Mouse (Mus musculus) hindbrain, embryonic 12.5 days (tissue): Measurements from ENCODE around the gene Fosl2. TPM values are rescaled to one million over a fixed set of nuclear protein-coding genes. Genes with fewer than 3 reads are reported as not detected.

Source experiments
- ATAC-seq: fragments of 200-750 bp; cut with Nextera tagmentation; 2 replicates; pipeline ENCODE4 v1.8.0; 2017; ENCODE audit warnings: moderate TSS enrichment; ENCODE audit not compliant: low FRiP score
- H3K27ac ChIP-seq: fragments of 300-500 bp; sonication (generic); 2 replicates; pipeline ENCODE4 v1.5.1; 2016; ENCODE audit warnings: mild to moderate bottlenecking
- H3K27me3 ChIP-seq: fragments of 300-500 bp; sonication (generic); 2 replicates; pipeline ENCODE4 v1.6.1; 2016; ENCODE audit warnings: mild to moderate bottlenecking
- H3K36me3 ChIP-seq: fragments of 300-500 bp; sonication (generic); 2 replicates; pipeline ENCODE4 v1.6.1; 2016; ENCODE audit warnings: mild to moderate bottlenecking
- H3K4me1 ChIP-seq: fragments of 300-500 bp; sonication (generic); 2 replicates; pipeline ENCODE4 v1.6.1; 2016
- H3K4me2 ChIP-seq: fragments of 300-500 bp; sonication (generic); replicated peaks from 2 replicates; pipeline ENCODE4 v1.6.1; 2016; ENCODE audit warnings: mild to moderate bottlenecking
- H3K4me3 ChIP-seq: fragments of 300-500 bp; sonication (generic); 2 replicates; pipeline ENCODE4 v1.5.1; 2016; ENCODE audit warnings: mild to moderate bottlenecking
- H3K9ac ChIP-seq: fragments of 300-500 bp; sonication (generic); 2 replicates; pipeline ENCODE4 v1.6.1; 2016; ENCODE audit warnings: mild to moderate bottlenecking, moderate library complexity
- H3K9me3 ChIP-seq: fragments of 300-500 bp; sonication (generic); replicated peaks from 2 replicates; pipeline ENCODE4 v1.6.1; 2016; ENCODE audit warnings: mild to moderate bottlenecking
- whole genome bisulfite sequencing: fragments of 180-500 bp; shearing (Covaris S2); methylation state at CpG from one replicate; pipeline ENCODE4 v1.1.7; 2016; 5-methylcytosine and 5-hydroxymethylcytosine counted together
- polyA plus RNA-seq: library from polyadenylated mRNA; unstranded; fragments of >200 nt; fragmentation: Nextera tagmentation; extraction: Ambion mirVana; gene quantifications from 2 replicates; pipeline ENCODE4 v1.2.1, GENCODE M21; 2016

Fosl2 gene
- polyA plus RNA-seq, 1 experiment from 2014 or later = 1.0 TPM

DNA sequence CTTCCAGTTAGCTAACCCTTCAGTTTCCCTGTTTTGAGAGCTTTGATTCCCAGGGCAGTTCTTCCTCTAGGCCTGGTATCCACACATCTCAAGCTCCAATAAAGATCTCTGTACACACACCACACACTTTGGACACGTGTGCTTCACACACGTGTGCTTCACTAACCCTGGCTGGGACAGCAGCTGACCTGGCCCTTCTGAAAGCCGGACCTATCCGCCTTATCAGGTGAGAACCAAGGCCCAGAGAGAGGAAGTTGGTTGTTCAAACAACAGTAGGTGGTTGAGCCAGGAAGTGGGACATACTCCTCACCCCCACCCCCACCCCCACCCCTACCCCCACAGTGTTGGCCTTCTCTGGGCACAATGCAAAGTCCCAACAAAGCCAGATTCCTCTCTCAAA lies 24.9 kb upstream of the Fosl2 start:
- no peak overlapping the region for H3K27ac ChIP-seq
- H3K4me3 ChIP-seq = no peak overlapping the region
- no peaks in the 10 kb centered on the region for H3K36me3 ChIP-seq
- no peak for ATAC-seq
- H3K9ac ChIP-seq = no peak overlapping the region
- no peaks in the 10 kb centered on the region for H3K4me1 ChIP-seq
- no peak overlapping the region for H3K4me2 ChIP-seq
- no peaks in the 10 kb centered on the region for H3K9me3 ChIP-seq
- 82% methylated on average over 4 of the region's 4 CpGs for WGBS
- no peaks in the 10 kb centered on the region for H3K27me3 ChIP-seq

DNA sequence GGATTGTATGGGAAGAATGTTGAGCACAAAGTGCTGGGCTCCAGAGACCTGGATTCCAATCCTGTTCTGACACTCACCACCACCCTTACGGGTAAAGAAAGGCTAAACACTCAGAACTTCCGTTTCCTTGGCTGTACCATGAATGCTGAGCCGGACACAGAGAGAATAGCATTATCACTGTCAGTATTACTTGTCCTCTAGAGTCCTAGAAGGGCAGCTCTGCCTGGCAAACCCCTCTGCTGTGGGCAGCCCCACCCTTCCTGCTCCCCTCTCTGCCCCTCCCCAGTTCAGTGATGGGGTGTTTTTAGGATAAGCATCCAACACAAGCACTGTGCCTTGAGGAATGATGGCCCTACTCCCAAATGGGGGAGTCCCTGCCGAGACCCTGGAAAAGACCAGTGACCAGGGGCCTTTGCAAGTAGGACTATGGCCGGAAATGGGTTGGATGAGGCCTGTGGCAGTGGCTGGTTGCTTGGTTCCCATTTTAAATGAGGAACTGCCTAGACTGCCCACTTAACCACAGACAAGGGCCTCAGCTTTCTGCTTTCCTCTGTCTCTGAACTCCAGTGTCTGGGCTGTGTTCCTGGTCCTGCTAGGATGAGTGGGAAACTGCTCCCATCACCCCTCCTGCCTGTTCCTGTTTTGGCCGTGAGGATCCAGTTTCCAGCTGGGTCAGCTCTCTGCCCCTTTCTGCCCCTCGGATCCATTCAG lies 23.2 kb upstream of the Fosl2 start:
- 83% methylated on average over 7 of the region's 7 CpGs for WGBS

DNA sequence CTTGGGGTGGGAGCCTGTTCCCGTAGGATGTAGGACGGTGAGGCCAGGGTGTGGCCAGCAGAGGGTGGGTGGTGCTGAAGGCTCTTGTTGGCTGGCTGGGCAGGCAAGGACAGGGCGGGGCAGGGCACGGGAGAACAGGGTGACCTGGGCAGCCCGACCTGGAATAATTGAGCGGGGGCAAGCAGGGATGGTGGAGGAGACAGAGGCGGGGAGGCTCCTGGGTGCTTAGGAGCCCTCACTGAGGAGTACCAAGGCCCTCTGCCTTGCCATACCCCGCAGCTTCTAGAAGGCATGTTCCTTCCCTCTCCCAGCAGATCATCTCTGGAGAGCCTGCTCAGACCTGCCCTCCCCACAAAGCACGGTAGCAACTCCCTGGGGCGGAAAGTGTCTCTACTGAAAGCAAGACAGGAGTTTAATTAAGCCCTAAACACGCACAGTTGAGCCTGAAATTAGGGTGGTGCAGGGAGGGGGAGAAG lies 14.7 kb upstream of the Fosl2 start:
- 49% methylated on average over 10 of the region's 11 CpGs for WGBS
- Histone ChIP-seq H3K4me1 (peaks cover 7% of the 10 kb centered on the region; the same call in 1 of the 2 replicates), H3K9ac (no peak overlapping the region), H3K27me3 (no peaks in the 10 kb centered on the region), H3K27ac (no peak overlapping the region), H3K9me3 (no peaks in the 10 kb centered on the region), H3K36me3 (no peaks in the 10 kb centered on the region), H3K4me3 (no peak overlapping the region), H3K4me2 (no peak overlapping the region)
- ATAC-seq = no peak

More for the DNA sequence above, 23.2 kb upstream of the Fosl2 start:
- Histone ChIP-seq H3K4me1 (no peaks in the 10 kb centered on the region), H3K9ac (no peak overlapping the region), H3K27me3 (no peaks in the 10 kb centered on the region), H3K4me3 (no peak overlapping the region), H3K4me2 (no peak overlapping the region), H3K27ac (no peak overlapping the region), H3K9me3 (no peaks in the 10 kb centered on the region), H3K36me3 (no peaks in the 10 kb centered on the region)
- ATAC-seq = no peak

DNA sequence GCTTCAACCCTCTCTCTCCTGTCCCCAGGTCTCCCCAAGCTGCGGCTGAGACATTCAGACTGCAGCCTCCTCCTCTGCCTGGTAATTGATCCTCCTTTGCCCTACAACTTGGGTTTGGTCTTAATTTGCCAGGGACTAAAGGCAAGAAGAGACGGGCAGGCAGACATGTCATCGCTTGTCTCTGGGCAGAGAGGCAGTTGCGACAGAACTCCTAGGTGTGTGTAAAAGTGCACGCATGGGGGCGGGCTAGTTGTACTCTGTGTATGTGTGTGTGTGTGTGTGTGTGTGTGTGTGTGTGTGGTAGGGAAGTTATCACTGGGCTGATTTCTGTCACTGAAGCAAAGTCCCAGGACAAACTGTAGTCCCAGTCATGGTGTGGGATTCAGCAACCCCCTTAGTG lies 13.7 kb upstream of the Fosl2 start:
- WGBS = 84% methylated on average over 6 of the region's 6 CpGs
- H3K36me3 ChIP-seq = no peaks in the 10 kb centered on the region
- no peak overlapping the region for H3K4me2 ChIP-seq
- no peak for ATAC-seq
- no peak overlapping the region for H3K27ac ChIP-seq
- H3K9ac ChIP-seq = no peak overlapping the region
- H3K27me3 ChIP-seq = no peaks in the 10 kb centered on the region
- H3K4me3 ChIP-seq = no peak overlapping the region
- H3K9me3 ChIP-seq = no peaks in the 10 kb centered on the region
- H3K4me1 ChIP-seq = peaks cover 7% of the 10 kb centered on the region; the same call in 1 of the 2 replicates

DNA sequence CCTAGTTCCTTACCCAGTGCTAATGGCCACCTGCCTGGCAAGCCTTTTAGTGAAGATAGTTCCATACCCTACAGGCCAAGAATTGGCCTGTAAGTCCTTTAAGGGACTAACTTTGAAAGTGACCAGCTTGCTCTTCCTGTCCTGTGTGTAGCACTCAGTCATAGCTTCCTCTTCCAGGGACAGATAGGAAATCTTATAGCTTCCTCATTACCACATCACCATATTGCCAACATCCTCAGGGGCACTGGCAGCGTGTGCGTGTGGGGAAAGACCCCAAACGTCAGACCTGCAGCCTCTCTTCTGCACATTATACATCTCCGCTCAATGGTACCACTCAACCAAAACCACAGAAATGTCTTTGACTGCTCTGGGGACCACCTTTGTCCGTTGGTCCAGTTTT lies 13.2 kb upstream of the Fosl2 start:
- H3K36me3 ChIP-seq = no peaks in the 10 kb centered on the region
- H3K9me3 ChIP-seq = no peaks in the 10 kb centered on the region
- no peak for ATAC-seq
- no peaks in the 10 kb centered on the region for H3K27me3 ChIP-seq
- 85% methylated on average over 5 of the region's 5 CpGs for WGBS
- no peak overlapping the region for H3K4me3 ChIP-seq
- no peak overlapping the region for H3K9ac ChIP-seq
- no peak overlapping the region for H3K4me2 ChIP-seq
- H3K4me1 ChIP-seq = peaks cover 7% of the 10 kb centered on the region; the same call in 1 of the 2 replicates
- no peak overlapping the region for H3K27ac ChIP-seq

DNA sequence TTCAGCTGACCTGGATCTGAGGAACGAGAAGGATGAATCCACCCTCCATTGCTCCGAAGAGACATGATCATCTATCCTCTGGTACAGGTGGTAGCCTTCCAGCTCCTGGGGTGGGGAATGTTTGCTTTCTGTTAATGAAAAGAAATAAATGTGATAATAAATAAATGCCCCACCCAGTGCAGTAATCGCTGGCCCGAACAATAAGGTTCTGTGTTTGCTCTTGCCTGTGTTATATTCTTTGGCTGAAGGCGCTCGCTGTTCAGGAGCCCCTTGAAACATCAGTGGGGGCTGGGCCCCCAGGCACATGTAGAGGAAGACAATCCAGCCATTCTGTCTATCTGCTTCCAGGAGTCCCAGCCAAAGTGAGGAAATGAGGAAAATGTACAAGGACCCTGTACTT lies 10.6 kb upstream of the Fosl2 start:
- ATAC-seq = no peak
- H3K4me1 ChIP-seq = peaks cover 7% of the 10 kb centered on the region; the same call in 1 of the 2 replicates
- H3K4me3 ChIP-seq = no peak overlapping the region
- no peak overlapping the region for H3K9ac ChIP-seq
- H3K4me2 ChIP-seq = no peak overlapping the region
- WGBS = 86% methylated on average over 6 of the region's 6 CpGs
- no peak overlapping the region for H3K27ac ChIP-seq
- H3K9me3 ChIP-seq = no peaks in the 10 kb centered on the region
- H3K27me3 ChIP-seq = peaks cover 5% of the 10 kb centered on the region; the same call in 1 of the 2 replicates
- H3K36me3 ChIP-seq = no peaks in the 10 kb centered on the region

DNA sequence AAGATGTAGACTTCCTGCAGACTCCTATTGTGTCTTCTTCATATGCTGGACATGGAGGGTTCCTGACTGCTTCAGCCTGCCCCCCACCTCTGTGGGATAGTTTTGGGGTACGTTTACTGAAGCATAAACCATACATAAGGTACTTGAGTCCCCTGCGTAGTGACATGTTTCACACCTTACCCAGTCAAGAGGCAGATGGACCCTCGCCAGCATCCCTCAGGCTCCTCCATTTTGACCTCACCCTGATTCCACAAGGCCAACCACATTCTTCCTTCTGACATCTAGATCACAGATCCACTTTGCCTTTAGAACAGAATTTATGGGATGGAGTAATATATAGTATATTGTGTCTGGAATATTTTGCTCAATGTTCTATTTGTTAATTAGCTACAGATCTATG lies 8.4 kb upstream of the Fosl2 start:
- Histone ChIP-seq H3K4me1 (no peaks in the 10 kb centered on the region), H3K36me3 (no peaks in the 10 kb centered on the region), H3K4me2 (no peak overlapping the region), H3K27ac (no peak overlapping the region), H3K9ac (no peak overlapping the region), H3K4me3 (no peak overlapping the region), H3K9me3 (no peaks in the 10 kb centered on the region), H3K27me3 (peaks cover 26% of the 10 kb centered on the region)
- WGBS = 53% methylated on average over 3 of the region's 3 CpGs
- ATAC-seq = no peak

DNA sequence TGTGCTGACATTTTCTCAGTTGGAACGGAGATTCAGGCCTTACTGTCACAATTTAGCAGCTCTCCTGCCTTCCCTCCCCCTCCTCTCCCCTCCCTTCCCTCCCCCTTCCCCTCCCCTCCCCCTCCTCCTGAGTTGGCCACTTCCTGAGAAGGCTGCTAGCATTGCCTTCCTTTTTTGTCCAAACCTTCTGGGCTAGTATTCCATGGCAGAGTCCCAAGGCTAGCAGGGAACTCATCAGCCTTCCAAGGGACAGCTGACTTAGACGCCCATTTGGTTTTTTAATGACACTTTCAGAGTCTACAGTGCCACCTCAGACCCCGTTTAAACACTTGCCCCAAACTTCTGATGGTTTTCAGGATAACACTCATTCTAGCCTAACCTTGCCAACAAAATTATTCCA lies 7.7 kb upstream of the Fosl2 start:
- peaks cover 33% of the 10 kb centered on the region for H3K27me3 ChIP-seq
- 67% methylated on average over 3 of the region's 3 CpGs for WGBS
- no peak overlapping the region for H3K4me3 ChIP-seq
- ATAC-seq = no peak
- H3K4me1 ChIP-seq = peaks cover 1% of the 10 kb centered on the region; the same call in 1 of the 2 replicates
- no peaks in the 10 kb centered on the region for H3K36me3 ChIP-seq
- no peaks in the 10 kb centered on the region for H3K9me3 ChIP-seq
- no peak overlapping the region for H3K9ac ChIP-seq
- no peak overlapping the region for H3K27ac ChIP-seq
- no peak overlapping the region for H3K4me2 ChIP-seq

DNA sequence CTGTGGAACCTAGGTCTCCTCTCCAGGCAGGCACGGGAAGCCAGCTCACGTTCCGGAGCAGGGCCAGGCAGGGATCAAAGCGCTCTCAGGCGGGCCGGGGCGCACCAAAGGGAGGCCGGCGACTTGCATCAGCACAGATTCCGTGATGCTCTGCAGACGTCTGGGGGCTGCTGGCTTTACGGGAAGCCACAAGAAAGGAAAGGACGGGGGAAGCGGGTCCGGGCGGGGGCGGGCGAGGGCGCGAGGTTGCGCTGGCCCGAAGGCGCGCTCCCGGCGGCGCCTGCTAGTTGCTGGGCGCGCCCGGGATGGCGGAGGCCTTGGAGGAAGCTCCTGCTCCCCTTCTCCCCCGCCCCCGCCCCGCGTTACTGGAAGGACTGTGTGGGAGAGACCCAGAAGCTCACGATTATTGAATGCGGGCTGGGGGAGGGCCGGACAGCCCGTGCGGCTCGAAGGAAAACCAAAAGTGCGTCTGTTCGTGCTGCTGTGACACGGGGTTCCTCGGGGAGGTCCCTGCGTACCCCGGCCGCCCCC lies 2.6 kb upstream of the Fosl2 start:
- peaks cover 23% of the 10 kb centered on the region for H3K4me1 ChIP-seq
- no peaks in the 10 kb centered on the region for H3K9me3 ChIP-seq
- H3K4me2 ChIP-seq = peak overlapping the region; percentile 91
- peak overlapping the region; percentile 70 for H3K9ac ChIP-seq
- ATAC-seq = 0 out of 2 replicates have a peak, but pooled peaks have one; percentile 11
- peak overlapping the region; percentile 35; the same call in 1 of the 2 replicates for H3K27ac ChIP-seq
- H3K27me3 ChIP-seq = peaks cover 75% of the 10 kb centered on the region
- under 1% methylated on average over 44 of the region's 48 CpGs for WGBS
- H3K36me3 ChIP-seq = no peaks in the 10 kb centered on the region
- peak overlapping the region; percentile 58 for H3K4me3 ChIP-seq

DNA sequence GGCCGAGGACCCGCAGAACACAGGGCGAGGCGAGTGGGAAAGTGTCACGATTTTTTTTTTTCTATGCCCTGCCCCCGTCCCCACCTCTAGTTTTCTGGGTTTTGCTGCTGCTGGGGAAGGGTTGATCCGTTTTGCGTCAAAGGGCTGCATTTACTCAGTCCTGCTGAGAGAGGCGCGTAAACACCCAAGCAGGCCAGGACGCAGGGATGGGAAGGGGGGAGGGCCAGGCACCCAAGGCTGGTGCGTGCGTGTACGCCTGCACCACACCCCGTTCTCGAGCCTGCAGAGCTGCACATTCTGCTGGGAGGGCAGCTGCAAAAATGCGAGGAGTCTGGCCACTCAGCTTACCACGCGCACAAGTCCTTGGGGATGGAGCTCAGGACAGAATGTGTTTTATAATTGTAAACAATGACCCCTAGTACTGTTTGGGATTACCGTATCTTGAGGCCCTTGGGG lies 2.0 kb upstream of the Fosl2 start:
- Histone ChIP-seq H3K9ac (peak overlapping the region; percentile 70), H3K27ac (0 out of 2 replicates have a peak overlapping the region, but pooled peaks have one; percentile 35), H3K4me3 (peak overlapping the region; percentile 58), H3K4me2 (peak overlapping the region; percentile 91), H3K27me3 (peaks cover 81% of the 10 kb centered on the region), H3K4me1 (peaks cover 23% of the 10 kb centered on the region), H3K9me3 (no peaks in the 10 kb centered on the region), H3K36me3 (no peaks in the 10 kb centered on the region)
- WGBS = 0% methylated on average over 20 of the region's 20 CpGs
- no peak for ATAC-seq

DNA sequence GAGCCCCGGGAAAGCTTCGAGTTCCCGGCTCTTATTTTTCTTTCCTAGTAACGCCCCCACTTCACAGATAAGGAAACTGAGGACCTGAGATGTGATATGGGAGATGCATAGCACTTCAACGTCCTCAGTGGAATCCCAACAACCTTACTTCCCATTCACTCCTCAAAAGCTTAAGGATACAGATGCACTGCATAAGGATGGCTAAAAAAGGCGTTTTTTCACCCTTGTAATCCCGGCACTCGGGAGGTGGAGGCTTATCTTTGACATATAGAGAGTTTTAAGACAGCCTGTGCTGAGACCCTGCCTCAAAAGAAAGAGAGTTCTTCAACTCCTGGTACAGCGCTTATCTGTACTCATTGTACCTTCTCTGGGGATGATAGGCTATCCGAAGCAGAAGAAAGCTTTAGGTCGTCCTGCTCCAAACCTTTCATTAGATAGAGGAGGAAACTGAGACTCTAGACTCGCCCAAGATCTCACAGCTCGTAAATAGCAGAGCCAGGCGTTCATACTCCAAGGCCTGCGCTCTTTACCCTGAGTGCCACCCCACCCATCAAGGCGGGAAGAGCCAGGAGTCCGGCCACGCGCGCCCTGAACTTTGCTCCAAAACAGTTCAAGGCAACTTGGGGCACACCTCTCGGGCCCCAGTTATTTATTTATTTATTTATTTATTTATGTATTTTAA lies 1.4 kb upstream of the Fosl2 start:
- Histone ChIP-seq H3K4me3 (peak overlapping the region; percentile 58), H3K27me3 (peaks cover 86% of the 10 kb centered on the region), H3K4me2 (peak overlapping the region; percentile 91), H3K27ac (no peak overlapping the region), H3K36me3 (no peaks in the 10 kb centered on the region), H3K9ac (no peak overlapping the region; the same call in 1 of the 2 replicates), H3K4me1 (peaks cover 23% of the 10 kb centered on the region), H3K9me3 (no peaks in the 10 kb centered on the region)
- WGBS = 3% methylated on average over 21 of the region's 21 CpGs
- ATAC-seq = no peak

DNA sequence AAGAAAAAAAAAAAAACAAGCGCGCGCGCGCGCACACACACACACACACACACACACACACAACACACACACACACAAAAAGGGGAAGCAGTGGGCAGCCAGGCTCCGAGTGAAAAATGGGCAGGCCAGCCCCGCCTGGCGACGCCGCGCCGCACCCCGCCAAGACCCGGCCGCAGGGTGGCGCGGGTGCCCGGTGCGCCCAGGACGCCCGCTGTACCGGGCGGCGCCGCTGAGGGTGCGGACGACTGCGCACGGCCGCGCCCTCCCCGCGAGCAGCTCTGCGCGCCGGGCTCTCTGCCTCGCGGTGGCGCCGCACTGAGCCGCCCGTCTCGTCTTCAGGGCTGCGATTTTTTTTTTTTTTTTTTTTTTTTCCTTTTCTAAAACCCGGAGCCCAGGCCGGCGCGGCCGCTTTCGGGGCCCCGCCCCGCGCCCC lies 682 bp upstream of the Fosl2 start:
- Histone ChIP-seq H3K4me3 (peak overlapping the region; percentile 58), H3K36me3 (no peaks in the 10 kb centered on the region), H3K27me3 (peaks cover 81% of the 10 kb centered on the region), H3K9ac (peak overlapping the region; percentile 66), H3K4me1 (peaks cover 23% of the 10 kb centered on the region), H3K27ac (peak overlapping the region; percentile 60), H3K4me2 (peak overlapping the region; percentile 91), H3K9me3 (no peaks in the 10 kb centered on the region)
- peak; percentile 72 for ATAC-seq
- WGBS = under 1% methylated on average over 37 of the region's 54 CpGs
